Comparison of ENCODE assay signal across 8 mouse cellular contexts in the genomic region with DNA sequence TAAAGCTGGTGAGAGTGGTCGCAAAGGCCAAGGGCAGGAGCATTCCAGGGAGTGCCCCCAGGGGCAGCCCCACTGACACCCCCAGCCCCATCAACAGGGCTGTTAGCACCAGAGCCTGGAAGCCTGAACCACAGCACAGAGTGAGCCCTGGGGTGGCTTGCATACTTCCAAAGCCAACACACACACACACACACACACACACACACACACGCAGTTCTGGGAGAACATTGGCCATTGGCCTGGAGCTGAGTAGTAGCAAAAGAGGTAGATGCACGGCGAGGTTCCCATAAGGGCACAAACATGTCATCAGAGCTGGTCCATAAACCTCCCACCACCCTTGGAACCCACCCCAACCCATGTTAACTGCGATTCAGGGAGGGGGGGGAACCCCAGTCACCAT. TPM values are rescaled to one million over a fixed set of nuclear protein-coding genes. Genes with fewer than 3 reads are reported as not detected.
DNase-seq lines count a peak whose midpoint lies in the region; ATAC-seq and TF ChIP-seq lines count a peak whose summit lies in the region.

No protein-coding gene starts in this region.

- no peaks in the 10 kb centered on the region for H3K27me3 ChIP-seq in embryonic facial prominence, embryonic 13.5 days
- H3K27me3 ChIP-seq in intestine, embryonic 16.5 days (replicated peaks; ENCODE audit: control insufficient read depth, insufficient read depth, low read length): no peaks in the 10 kb centered on the region
- H3K27me3 ChIP-seq in neural tube, embryonic 12.5 days (replicated peaks): no peaks in the 10 kb centered on the region

- TF ChIP-seq CTCF in left cerebral cortex, adult 2 months (IDR thresholded peaks at IDR 0.05): no peak

- H3K36me3 ChIP-seq in embryonic facial prominence, embryonic 13.5 days: peaks cover 31% of the 10 kb centered on the region
- H3K36me3 ChIP-seq in intestine, embryonic 16.5 days (ENCODE audit: control insufficient read depth, insufficient read depth, low read length): peaks cover 9% of the 10 kb centered on the region; the same call in 1 of the 2 replicates
- peaks cover 32% of the 10 kb centered on the region for H3K36me3 ChIP-seq in neural tube, embryonic 12.5 days

- H3K9me3 ChIP-seq in embryonic facial prominence, embryonic 13.5 days: no peaks in the 10 kb centered on the region
- no peaks in the 10 kb centered on the region for H3K9me3 ChIP-seq in intestine, embryonic 16.5 days (ENCODE audit: control insufficient read depth, low read length)
- no peaks in the 10 kb centered on the region for H3K9me3 ChIP-seq in neural tube, embryonic 12.5 days

- peak overlapping the region; percentile 96 for H3K4me2 ChIP-seq in embryonic facial prominence, embryonic 13.5 days
- peak overlapping the region; percentile 94 for H3K4me2 ChIP-seq in intestine, embryonic 16.5 days (ENCODE audit: low read depth, low read length)
- H3K4me2 ChIP-seq in neural tube, embryonic 12.5 days (replicated peaks): peak overlapping the region; percentile 93

- peak overlapping the region; percentile 75 for H3K9ac ChIP-seq in embryonic facial prominence, embryonic 13.5 days
- peak overlapping the region; percentile 75 for H3K9ac ChIP-seq in intestine, embryonic 16.5 days (ENCODE audit: low read depth, low read length)
- H3K9ac ChIP-seq in neural tube, embryonic 12.5 days: peak overlapping the region; percentile 64

- H3K27ac ChIP-seq in left cerebral cortex, adult 2 months: peak overlapping the region; percentile 66
- peak overlapping the region; percentile 86 for H3K27ac ChIP-seq in embryonic facial prominence, embryonic 13.5 days
- peak overlapping the region; percentile 86 for H3K27ac ChIP-seq in intestine, embryonic 16.5 days (ENCODE audit: low read length)
- H3K27ac ChIP-seq in neural tube, embryonic 12.5 days: peak overlapping the region; percentile 74; the same call in 1 of the 2 replicates

- no peak for ATAC-seq in embryonic facial prominence, embryonic 13.5 days (ENCODE audit: insufficient number of reproducible peaks, insufficient read depth, low FRiP score, low TSS enrichment, low read depth)
- no peak for ATAC-seq in intestine, embryonic 16.5 days
- ATAC-seq in neural tube, embryonic 12.5 days (ENCODE audit: low FRiP score, low read depth): no peak
- no peak for ATAC-seq in cerebellum, adult (ENCODE audit: insufficient number of reproducible peaks, low FRiP score, low TSS enrichment)

- H3K4me1 ChIP-seq in embryonic facial prominence, embryonic 13.5 days: peaks cover 35% of the 10 kb centered on the region
- H3K4me1 ChIP-seq in intestine, embryonic 16.5 days (ENCODE audit: control insufficient read depth, insufficient read depth, low read length): peaks cover 33% of the 10 kb centered on the region
- H3K4me1 ChIP-seq in neural tube, embryonic 12.5 days: peaks cover 45% of the 10 kb centered on the region

- intact Hi-C loops in left cerebral cortex, adult 2 months (cut with DNase I): no loop called here

- peak overlapping the region; percentile 50 for H3K4me3 ChIP-seq in left cerebral cortex, adult 2 months
- peak overlapping the region; percentile 53 for H3K4me3 ChIP-seq in embryonic facial prominence, embryonic 13.5 days
- H3K4me3 ChIP-seq in intestine, embryonic 16.5 days (ENCODE audit: low read length): peak overlapping the region; percentile 64
- peak overlapping the region; percentile 49 for H3K4me3 ChIP-seq in neural tube, embryonic 12.5 days

- WGBS in embryonic facial prominence, embryonic 13.5 days: 46% methylated on average over 5 of the region's 5 CpGs
- 28% methylated on average over 5 of the region's 5 CpGs for WGBS in intestine, embryonic 16.5 days
- WGBS in neural tube, embryonic 12.5 days: 31% methylated on average over 5 of the region's 5 CpGs

- DNase-seq in left cerebral cortex, adult 2 months (ENCODE audit: extremely low spot score in 1 of 2, low spot score in 2 of 2): no peak
- DNase-seq in left cerebral cortex, adult 8-10 months (ENCODE audit: low spot score in 2 of 2): no peak
- no peak for DNase-seq in urinary bladder, adult 18-20 months (ENCODE audit: low spot score in 2 of 2)
- no peak for DNase-seq in cerebellum, adult 11 months

RNA-seq across cellular contexts. Expression of a gene that starts 1.6 kb away (rescaled TPM):
- 10 to 100 TPM; 26.9 to 30.4 TPM for total RNA-seq in left cerebral cortex, adult 2 months (2021)
- 10 to 100 TPM; 18.9 to 29.9 (median 23.2) TPM for total RNA-seq in left cerebral cortex, adult 8-10 months (2022)
- 21.7 and 22.0 TPM in 2 replicates for polyA plus RNA-seq in embryonic facial prominence, embryonic 13.5 days (2015; fragmentation: Nextera tagmentation; extraction: Ambion mirVana)
- 37.3 and 39.0 TPM in 2 replicates for polyA plus RNA-seq in intestine, embryonic 16.5 days (2015; fragmentation: Nextera tagmentation; extraction: Ambion mirVana)
- 44.3 and 45.9 TPM in 2 replicates for polyA plus RNA-seq in neural tube, embryonic 12.5 days (2016; fragmentation: Nextera tagmentation; extraction: Ambion mirVana)

RNA-seq across cellular contexts. Expression of a gene that starts 5.6 kb away (rescaled TPM):
- 10 to 100 TPM; 33.9 to 39.1 TPM for total RNA-seq in left cerebral cortex, adult 2 months (2021)
- total RNA-seq in left cerebral cortex, adult 8-10 months (2022): 10 to 100 TPM; 33.0 to 38.8 (median 37.3) TPM
- 33.2 TPM in 2 replicates for polyA plus RNA-seq in embryonic facial prominence, embryonic 13.5 days (2015; fragmentation: Nextera tagmentation; extraction: Ambion mirVana)
- 27.6 and 29.9 TPM in 2 replicates for polyA plus RNA-seq in intestine, embryonic 16.5 days (2015; fragmentation: Nextera tagmentation; extraction: Ambion mirVana)
- polyA plus RNA-seq in neural tube, embryonic 12.5 days (2016; fragmentation: Nextera tagmentation; extraction: Ambion mirVana): 34.3 and 38.2 TPM in 2 replicates

RNA-seq across cellular contexts. Expression of a gene that starts 8.9 kb away (rescaled TPM):
- 100 to 1,000 TPM; 663 to 678 TPM for total RNA-seq in left cerebral cortex, adult 2 months (2021)
- 100 to 1,000 TPM; 737 to 869 (median 805) TPM for total RNA-seq in left cerebral cortex, adult 8-10 months (2022)
- 714 and 858 TPM in 2 replicates for polyA plus RNA-seq in embryonic facial prominence, embryonic 13.5 days (2015; fragmentation: Nextera tagmentation; extraction: Ambion mirVana)
- 868 and 882 TPM in 2 replicates for polyA plus RNA-seq in intestine, embryonic 16.5 days (2015; fragmentation: Nextera tagmentation; extraction: Ambion mirVana)
- 635 and 643 TPM in 2 replicates for polyA plus RNA-seq in neural tube, embryonic 12.5 days (2016; fragmentation: Nextera tagmentation; extraction: Ambion mirVana)

RNA-seq across cellular contexts. Expression of a gene that starts 9.0 kb away (rescaled TPM):
- 10 to 100 TPM; 40.9 to 41.3 TPM for total RNA-seq in left cerebral cortex, adult 2 months (2021)
- 10 to 100 TPM; 42.7 to 55.2 (median 44.9) TPM for total RNA-seq in left cerebral cortex, adult 8-10 months (2022)
- polyA plus RNA-seq in embryonic facial prominence, embryonic 13.5 days (2015; fragmentation: Nextera tagmentation; extraction: Ambion mirVana): 79.5 and 80.4 TPM in 2 replicates
- 71.4 and 79.5 TPM in 2 replicates for polyA plus RNA-seq in intestine, embryonic 16.5 days (2015; fragmentation: Nextera tagmentation; extraction: Ambion mirVana)
- polyA plus RNA-seq in neural tube, embryonic 12.5 days (2016; fragmentation: Nextera tagmentation; extraction: Ambion mirVana): 66.0 and 68.6 TPM in 2 replicates

RNA-seq across cellular contexts. Expression of a gene that starts 10.5 kb away (rescaled TPM):
- 100 to 1,000 TPM in 1 of 2 experiments, 10 to 100 TPM in 1; 85.3 to 101 TPM for total RNA-seq in left cerebral cortex, adult 2 months (2021)
- 10 to 100 TPM; 79.4 to 88.4 (median 84.3) TPM for total RNA-seq in left cerebral cortex, adult 8-10 months (2022)
- 66.6 and 74.4 TPM in 2 replicates for polyA plus RNA-seq in embryonic facial prominence, embryonic 13.5 days (2015; fragmentation: Nextera tagmentation; extraction: Ambion mirVana)
- 66.7 and 68.2 TPM in 2 replicates for polyA plus RNA-seq in intestine, embryonic 16.5 days (2015; fragmentation: Nextera tagmentation; extraction: Ambion mirVana)
- 79.4 and 80.6 TPM in 2 replicates for polyA plus RNA-seq in neural tube, embryonic 12.5 days (2016; fragmentation: Nextera tagmentation; extraction: Ambion mirVana)
